Mouse (Mus musculus) bone marrow macrophage, adult 2 months (primary cell): Measurements from ENCODE around the gene Sptssb. TPM values are rescaled to one million over a fixed set of nuclear protein-coding genes. Genes with fewer than 3 reads are reported as not detected.

Experiments used
- H3K27ac ChIP-seq: 2 replicates; pipeline ENCODE4 v1.5.1; 2012; ENCODE audit warnings: low read depth, low read length; ENCODE audit not compliant: insufficient read depth
- H3K4me1 ChIP-seq: 2 replicates; pipeline ENCODE4 v1.6.1; 2012; ENCODE audit warnings: low read length; ENCODE audit not compliant: control insufficient read depth, insufficient read depth
- H3K4me3 ChIP-seq: 2 replicates; pipeline ENCODE4 v1.5.1; 2012; ENCODE audit warnings: mild to moderate bottlenecking, low read length, moderate library complexity; ENCODE audit not compliant: insufficient read depth
- CTCF ChIP-seq: IDR thresholded peaks from 2 replicates; pipeline ENCODE4 v1.5.1; 2012; ENCODE audit warnings: low read depth, mild to moderate bottlenecking, low read length, moderate library complexity
- POLR2A ChIP-seq: IDR thresholded peaks from 2 replicates; pipeline ENCODE4 v1.6.1; 2012; ENCODE audit warnings: mild to moderate bottlenecking, low read depth, low read length, borderline replicate concordance
- polyA plus RNA-seq: library from polyadenylated mRNA; stranded (reverse); fragments of >200 nt; gene quantifications from 2 replicates; pipeline ENCODE4 v1.2.4, GENCODE M21; 2012; ENCODE audit not compliant: missing spikeins, insufficient read depth, insufficient read length

The Sptssb gene
- polyA plus RNA-seq, 1 experiment: not detected

DNA sequence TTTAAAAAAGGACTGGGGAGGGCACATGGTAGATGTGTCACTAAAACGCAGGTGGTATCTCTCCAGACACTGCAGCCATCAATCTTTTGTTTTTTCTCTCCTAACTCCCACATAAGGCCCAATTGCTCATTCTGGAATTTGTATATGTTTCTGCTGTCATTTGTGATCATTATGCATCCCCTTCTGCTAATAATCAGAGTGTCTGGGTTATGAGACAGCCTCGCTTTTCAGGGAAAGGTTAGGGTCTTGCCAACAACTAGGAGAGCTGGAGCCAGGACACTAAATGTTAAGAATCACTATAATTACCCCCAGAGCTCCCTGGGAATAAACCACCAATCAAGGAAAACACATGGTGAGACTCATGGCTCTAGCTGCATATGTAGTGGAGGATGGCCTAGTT lies 47.3 kb downstream of the Sptssb start:
- no peak for TF ChIP-seq POLR2A
- no peak for TF ChIP-seq CTCF
- Histone ChIP-seq H3K4me3 (no peak overlapping the region), H3K27ac (no peak overlapping the region), H3K4me1 (no peaks in the 10 kb centered on the region)

DNA sequence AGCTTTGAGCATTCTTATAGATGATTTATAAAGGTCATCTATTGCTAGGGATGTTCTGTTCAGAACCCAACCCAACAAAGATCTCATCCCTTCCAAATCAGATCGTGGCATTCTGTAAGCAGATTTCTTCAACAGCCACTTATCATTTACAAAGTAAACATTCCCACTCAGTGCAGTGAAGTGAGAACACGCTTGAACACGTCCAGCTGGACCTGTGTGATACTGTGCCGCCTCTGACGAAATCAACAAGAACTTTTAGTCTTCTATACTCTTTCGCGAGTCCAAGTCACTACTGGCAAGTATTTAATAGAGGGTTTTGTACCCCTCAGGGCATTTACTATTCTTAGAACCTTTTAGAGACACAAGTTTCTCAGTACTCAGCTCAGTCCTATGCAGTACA lies 51.3 kb downstream of the Sptssb start:
- TF ChIP-seq CTCF (no peak), POLR2A (no peak)
- no peaks in the 10 kb centered on the region for H3K4me1 ChIP-seq

DNA sequence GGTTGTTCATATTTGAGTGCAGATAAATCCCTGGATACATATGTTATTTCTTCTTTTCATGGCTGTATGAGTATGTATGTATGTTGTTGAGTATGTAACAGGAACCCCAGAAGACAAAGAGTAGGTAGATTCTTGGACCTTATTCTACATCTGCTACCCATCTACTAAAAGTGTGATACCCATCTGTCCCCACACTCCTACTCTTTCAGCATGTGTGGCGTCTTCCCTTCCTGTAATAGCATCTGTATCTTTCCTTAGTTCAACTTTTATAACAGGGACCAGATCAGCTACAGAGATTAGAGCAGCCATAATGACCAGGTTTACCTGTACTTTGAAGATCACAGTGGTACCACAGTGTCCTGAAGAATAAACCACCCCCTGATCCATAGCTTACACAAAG lies 56.6 kb downstream of the Sptssb start:
- H3K4me1 ChIP-seq: no peaks in the 10 kb centered on the region
- H3K4me3 ChIP-seq: no peak overlapping the region
- no peak overlapping the region for H3K27ac ChIP-seq
- TF ChIP-seq POLR2A: no peak
- TF ChIP-seq CTCF: no peak

More for the DNA sequence above, 51.3 kb downstream of the Sptssb start:
- Histone ChIP-seq H3K4me3 (no peak overlapping the region), H3K27ac (no peak overlapping the region)

DNA sequence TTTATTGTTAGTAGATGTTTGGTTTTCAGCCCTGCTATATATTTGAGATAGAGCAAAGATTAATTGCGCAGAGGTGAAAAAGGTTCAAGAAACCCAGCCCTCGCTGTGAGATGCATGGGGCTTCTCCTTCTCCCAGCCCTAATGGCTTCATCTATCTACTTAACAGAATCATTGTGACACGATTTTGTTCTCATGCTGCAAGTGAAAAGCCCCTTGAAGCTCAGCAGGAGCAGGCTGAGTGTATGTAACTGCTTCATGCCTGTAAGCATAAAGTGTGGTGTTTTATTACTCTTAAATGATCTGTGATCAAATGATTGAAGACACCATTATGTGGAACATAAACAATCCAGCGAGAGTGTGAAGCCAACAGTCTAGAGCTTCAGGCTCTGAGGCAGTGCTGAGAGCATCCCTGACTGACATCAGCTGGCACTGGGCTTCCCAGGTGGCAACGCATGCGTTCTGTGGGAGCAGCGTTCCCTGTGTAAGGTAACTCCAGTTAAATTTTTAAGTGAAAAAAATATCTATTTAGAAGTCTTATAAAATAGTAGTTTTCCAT lies 58.8 kb downstream of the Sptssb start:
- no peaks in the 10 kb centered on the region for H3K4me1 ChIP-seq

DNA sequence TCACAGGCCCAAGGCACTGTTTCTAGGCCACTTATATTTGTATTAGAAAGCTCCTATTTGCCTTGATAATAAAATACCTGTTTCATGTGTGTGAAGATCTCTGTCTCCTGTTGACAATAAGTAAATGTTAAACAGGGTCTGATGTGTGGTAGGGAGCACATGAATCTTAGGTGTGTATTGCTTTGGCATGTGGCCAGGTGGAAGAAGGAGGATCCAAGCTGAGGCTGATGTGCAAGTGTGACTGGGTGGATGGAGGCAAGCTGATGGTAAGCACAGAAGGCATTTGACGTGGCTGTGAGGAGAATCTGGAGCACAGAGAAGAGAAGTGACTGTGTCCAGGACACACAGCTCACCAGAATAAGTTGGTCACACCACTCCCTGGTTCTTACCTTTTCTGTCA lies 60.6 kb downstream of the Sptssb start:
- TF ChIP-seq POLR2A (no peak), CTCF (no peak)
- Histone ChIP-seq H3K4me1 (no peaks in the 10 kb centered on the region), H3K4me3 (no peak overlapping the region), H3K27ac (no peak overlapping the region)

More for the DNA sequence above, 58.8 kb downstream of the Sptssb start:
- Histone ChIP-seq H3K27ac (no peak overlapping the region), H3K4me3 (no peak overlapping the region)
- TF ChIP-seq CTCF: no peak
- TF ChIP-seq POLR2A: no peak

DNA sequence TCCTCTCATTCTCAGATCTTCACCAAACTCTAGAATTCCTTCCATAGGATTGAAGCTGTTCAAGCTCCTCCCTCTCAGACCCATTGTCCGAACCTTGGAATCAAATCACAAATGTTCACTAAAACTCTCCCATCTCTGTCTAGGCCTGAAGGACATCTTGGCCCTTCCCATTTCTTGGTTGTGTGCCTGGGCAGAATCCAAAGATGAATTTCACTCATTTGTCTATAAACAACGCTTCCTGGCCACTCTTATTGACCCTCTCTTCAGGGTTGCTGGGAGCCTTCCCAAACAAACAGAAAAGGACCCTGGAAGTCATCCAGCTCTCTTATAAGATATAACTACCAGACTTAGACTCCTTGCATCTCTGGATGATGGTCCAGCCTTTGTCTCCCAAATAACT lies 61.8 kb downstream of the Sptssb start:
- no peak for TF ChIP-seq CTCF
- no peak overlapping the region for H3K4me3 ChIP-seq
- H3K4me1 ChIP-seq: no peaks in the 10 kb centered on the region
- H3K27ac ChIP-seq: no peak overlapping the region

DNA sequence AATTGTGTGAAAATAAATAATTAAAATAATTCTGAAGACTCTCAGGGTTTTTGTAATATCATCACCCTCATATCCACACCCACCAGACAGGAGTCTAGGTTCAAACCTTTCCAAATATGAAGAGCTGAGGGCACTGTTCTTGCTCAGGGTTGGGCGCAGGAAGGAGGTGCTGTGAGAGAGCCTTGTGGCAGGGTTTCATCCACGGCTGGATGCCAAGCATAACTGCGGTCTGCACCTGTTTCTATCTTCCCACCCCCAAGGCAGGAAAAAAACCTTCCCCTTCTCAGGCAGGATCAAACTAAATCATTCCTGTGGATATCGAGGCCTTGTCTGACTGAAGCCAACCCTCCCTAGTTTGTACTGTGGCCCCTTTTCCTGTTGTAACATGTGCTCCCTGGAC lies 62.2 kb downstream of the Sptssb start:
- Histone ChIP-seq H3K4me3 (no peak overlapping the region), H3K27ac (no peak overlapping the region), H3K4me1 (no peaks in the 10 kb centered on the region)
- no peak for TF ChIP-seq POLR2A
- no peak for TF ChIP-seq CTCF

DNA sequence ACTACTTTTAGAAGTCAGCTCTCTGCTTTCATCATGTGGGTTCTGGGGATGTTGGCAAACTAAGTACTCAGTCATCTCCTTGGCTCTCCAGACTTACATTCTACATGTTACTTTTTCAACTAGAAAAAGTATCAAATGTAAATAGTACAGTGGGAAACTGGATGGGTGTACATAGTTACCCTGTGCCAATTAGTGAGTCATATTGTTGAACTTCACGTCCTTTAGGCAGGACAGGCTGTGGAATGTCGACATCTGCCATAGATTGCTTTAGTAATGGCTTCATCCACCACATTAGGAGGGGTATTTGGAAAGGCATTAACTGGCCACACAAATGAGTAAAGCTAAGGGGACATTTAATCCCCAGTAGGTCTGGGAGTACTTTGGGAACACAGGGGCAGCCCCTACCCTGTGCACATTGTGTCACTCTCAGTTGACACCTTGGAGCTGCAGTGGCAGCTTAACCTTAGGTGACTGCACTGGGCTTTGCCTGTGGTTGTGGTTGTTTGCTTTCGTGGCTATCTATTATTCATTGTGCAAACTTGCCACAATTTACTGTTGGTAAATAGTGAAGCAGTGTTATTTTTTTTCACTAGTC lies 66.8 kb downstream of the Sptssb start:
- no peak overlapping the region for H3K4me3 ChIP-seq
- H3K27ac ChIP-seq: no peak overlapping the region
- TF ChIP-seq POLR2A (no peak), CTCF (no peak)
- no peaks in the 10 kb centered on the region for H3K4me1 ChIP-seq

DNA sequence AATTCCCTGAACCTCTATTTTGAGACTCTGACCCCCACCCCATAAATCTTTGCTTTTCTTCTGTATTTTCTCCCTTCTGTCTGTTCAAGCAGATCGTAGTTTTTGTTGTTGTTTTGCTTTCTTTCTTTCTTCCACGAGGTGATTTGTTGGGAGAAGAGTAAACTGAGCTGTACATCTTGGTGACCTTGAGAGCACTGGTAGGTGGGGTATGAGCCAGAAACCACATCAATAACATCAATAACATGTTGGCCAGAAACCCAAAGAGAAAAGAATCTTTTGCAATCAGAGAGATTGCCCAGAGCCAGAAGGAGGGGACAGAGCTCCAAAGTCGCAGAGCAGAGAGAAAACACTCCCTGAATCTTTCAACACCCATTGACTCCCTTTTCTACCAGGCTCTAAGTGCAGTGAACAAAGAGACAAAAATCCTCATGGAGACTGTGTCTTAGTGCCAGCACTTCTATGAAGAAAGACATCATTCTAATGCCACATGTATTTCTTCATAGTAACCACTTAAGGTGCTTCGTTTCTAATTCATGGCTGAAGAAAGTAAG lies 80.4 kb downstream of the Sptssb start:
- TF ChIP-seq CTCF (no peak), POLR2A (no peak)
- Histone ChIP-seq H3K27ac (no peak overlapping the region), H3K4me1 (no peaks in the 10 kb centered on the region), H3K4me3 (no peak overlapping the region)

DNA sequence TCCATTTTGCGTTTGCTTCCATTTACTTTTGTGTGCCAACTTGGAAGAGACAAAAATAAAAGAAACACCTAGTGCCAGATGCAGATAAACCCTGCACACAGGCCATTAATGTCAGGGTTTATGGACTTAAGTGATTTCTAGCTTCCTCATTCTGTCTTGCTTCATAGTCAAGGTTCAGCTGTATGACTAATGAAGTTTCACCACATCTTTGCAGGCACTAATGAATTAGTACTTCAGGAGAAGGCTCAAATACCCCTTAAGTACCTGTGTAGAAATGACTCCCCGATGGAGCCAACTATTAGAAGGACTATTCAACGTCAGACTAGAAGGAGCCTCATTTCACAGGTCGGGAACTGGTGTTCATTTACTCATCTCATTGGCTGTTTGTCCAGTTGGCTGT lies 86.4 kb downstream of the Sptssb start:
- Histone ChIP-seq H3K27ac (no peak overlapping the region), H3K4me3 (no peak overlapping the region), H3K4me1 (peaks cover 4% of the 10 kb centered on the region; the same call in 1 of the 2 replicates)
- TF ChIP-seq POLR2A (no peak), CTCF (no peak)

Other genes starting within 250 kb of the Sptssb start
- gene Nmd3, start 138.0 kb downstream of the Sptssb start, polyA plus RNA-seq: 45.0 and 48.1 TPM in 2 replicates
- not detected in 2 replicates for gene Otol1, start 147.7 kb upstream of the Sptssb start, polyA plus RNA-seq